Mouse (Mus musculus) heart, adult 2 months (tissue): ENCODE measurements around the gene Gm6657. TPM values are rescaled to one million over a fixed set of nuclear protein-coding genes. Genes with fewer than 3 reads are reported as not detected.

Experiments
- DNase-seq, 2 experiments: peaks; one replicate each; pipeline ENCODE4 v3.0.0; 2021
- H3K27ac ChIP-seq: fragments of 200-600 bp; 2 replicates; pipeline ENCODE4 v1.8.1; 2022
- H3K27me3 ChIP-seq: fragments of 200-500 bp; 2 replicates; pipeline ENCODE4 v1.6.1; 2012; ENCODE audit warnings: mild to moderate bottlenecking, low read length, inconsistent platforms, mixed read lengths; ENCODE audit not compliant: control insufficient read depth, insufficient read depth
- H3K36me3 ChIP-seq: fragments of 200-500 bp; 2 replicates; pipeline ENCODE4 v1.6.1; 2012; ENCODE audit warnings: low read length, inconsistent platforms; ENCODE audit not compliant: control insufficient read depth, insufficient read depth
- H3K4me1 ChIP-seq: fragments of 200-500 bp; 2 replicates; pipeline ENCODE4 v1.6.1; 2011; ENCODE audit warnings: low read length; ENCODE audit not compliant: control insufficient read depth, insufficient read depth
- H3K4me3 ChIP-seq: fragments of 200-600 bp; 2 replicates; pipeline ENCODE4 v1.8.1; 2022
- H3K79me2 ChIP-seq: fragments of 200-500 bp; replicated peaks from 2 replicates; pipeline ENCODE4 v1.6.1; 2012; ENCODE audit warnings: mild to moderate bottlenecking, inconsistent platforms, low read length, moderate library complexity, mixed read lengths; ENCODE audit not compliant: control insufficient read depth, insufficient read depth
- H3K9ac ChIP-seq: fragments of 200-500 bp; 2 replicates; pipeline ENCODE4 v1.6.1; 2012; ENCODE audit warnings: low read depth, mild to moderate bottlenecking, control low read depth, inconsistent platforms, low read length, mixed read lengths
- CTCF ChIP-seq: fragments of 200-600 bp; IDR thresholded peaks from 2 replicates; pipeline ENCODE4 v1.8.1; 2022; ENCODE audit warnings: antibody characterized with exemption, mild to moderate bottlenecking, moderate library complexity
- EP300 ChIP-seq: fragments of 200-500 bp; IDR thresholded peaks from 2 replicates; pipeline ENCODE4 v1.6.1; 2011; ENCODE audit warnings: low read depth, low read length, control low read depth; ENCODE audit not compliant: insufficient read depth
- POLR2A ChIP-seq: fragments of 200-500 bp; IDR thresholded peaks from 2 replicates; pipeline ENCODE4 v1.6.1; 2011; ENCODE audit warnings: mild to moderate bottlenecking, low read depth, low read length, control low read depth; ENCODE audit not compliant: insufficient read depth
- WGBS: fragments of 180-500 bp; shearing (Covaris S2); methylation state at CpG from one replicate; pipeline ENCODE4 v1.1.7; 2018; 5-methylcytosine and 5-hydroxymethylcytosine counted together
- intact Hi-C: fragments of 180-260 bp; cut with DNase I; formaldehyde crosslinking; loops from one replicate; pipeline ENCODE4 v1.15.1; 2025
- long read RNA-seq: library from polyadenylated mRNA; stranded (forward); transcript quantifications from one replicate; pipeline ENCODE4 v2.0.0, GENCODE M21; 2021
- polyA plus RNA-seq: library from polyadenylated mRNA; depleted of rRNA; stranded (reverse); fragments of >200 nt; gene quantifications from 2 replicates; pipeline ENCODE4 v1.2.3, GENCODE M21; 2012; rRNA removed
- total RNA-seq, 2 experiments: library from RNA; stranded (reverse); gene quantifications; 2 replicates each; pipeline ENCODE4 v1.2.3; 2021

Gene Gm6657
- not detected for total RNA-seq
- polyA plus RNA-seq, result not detected in 2 replicates
- long read RNA-seq, result 0 reads

- Histone ChIP-seq H3K4me1 (no peaks in the 10 kb centered on the region), H3K9ac (no peak within 1 kb of the TSS), H3K79me2 (no peaks in the 10 kb centered on the region), H3K4me3 (no peak within 1 kb of the TSS), H3K27me3 (no peaks in the 10 kb centered on the region), H3K27ac (no peak within 1 kb of the TSS), H3K36me3 (no peaks in the 10 kb centered on the region)
- TF ChIP-seq EP300 (no peak), POLR2A (no peak), CTCF (no peak)
- intact Hi-C loops, result no loop called here
- no peak for DNase-seq
These were observed at the start of gene Gm6657 for GRCm38 (mm10) chr12:78193942-78194341. Gene Gm6657, plus strand, starts transcription at chr12:78194242.

DNA sequence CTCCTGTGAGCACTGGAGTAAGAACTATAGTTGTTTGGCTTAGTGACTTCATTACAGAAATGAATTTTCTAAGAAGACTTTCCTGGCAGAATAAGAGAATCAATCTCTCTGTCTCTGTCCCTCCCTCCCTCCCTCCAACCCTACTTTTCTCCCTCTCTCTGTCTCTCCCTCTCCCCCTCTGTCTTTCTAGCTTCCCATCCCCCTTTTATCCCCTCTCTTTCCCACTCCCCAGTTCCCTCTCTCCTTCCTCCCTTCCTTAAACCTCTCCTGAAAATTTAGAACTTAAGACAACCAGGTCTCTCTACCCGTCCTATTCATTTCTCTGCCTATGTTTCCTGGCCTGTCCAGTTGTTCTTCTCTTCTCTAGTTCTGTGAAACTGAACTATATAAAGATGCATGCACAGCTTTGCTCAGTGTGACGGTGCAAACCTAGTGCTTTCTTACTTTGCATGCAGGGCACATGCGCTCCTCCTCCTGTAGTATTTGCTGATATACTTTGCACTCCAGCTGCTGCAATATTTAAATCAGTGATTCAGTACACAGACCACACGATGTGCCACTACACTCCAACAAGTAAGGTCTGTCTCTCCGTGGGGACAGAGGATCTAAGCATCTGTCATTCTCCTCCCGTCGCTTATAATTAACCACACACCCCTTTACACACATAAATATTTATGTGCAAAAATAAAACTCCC, 40.6 kb upstream of the Gm6657 start:
- Histone ChIP-seq H3K79me2 (no peaks in the 10 kb centered on the region), H3K4me3 (no peak overlapping the region), H3K27ac (no peak overlapping the region), H3K36me3 (no peaks in the 10 kb centered on the region), H3K4me1 (no peaks in the 10 kb centered on the region), H3K27me3 (no peaks in the 10 kb centered on the region), H3K9ac (no peak overlapping the region)
- no peak for DNase-seq
- intact Hi-C loops, result no loop called here
- 60% methylated on average over 7 of the region's 7 CpGs for WGBS
- TF ChIP-seq CTCF (no peak), EP300 (no peak), POLR2A (no peak)

DNA sequence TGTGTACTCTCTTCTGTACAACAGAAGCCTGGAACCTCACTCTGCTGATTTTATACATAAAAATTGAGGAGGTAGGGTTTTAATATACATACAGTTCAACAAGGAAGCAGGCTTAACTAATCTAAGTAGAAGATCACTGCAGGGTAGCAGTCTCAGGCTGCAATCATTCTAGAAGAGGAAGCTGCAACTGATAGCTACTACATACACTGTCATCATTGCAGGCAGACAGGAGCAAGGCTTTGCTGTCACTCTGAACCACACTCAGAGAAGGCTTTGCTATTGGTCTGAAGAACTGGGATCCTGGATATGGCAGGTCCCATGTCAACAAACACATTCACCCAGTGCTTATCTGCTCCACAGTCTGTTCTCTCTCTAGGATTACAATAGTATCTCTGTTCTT, 23.9 kb upstream of the Gm6657 start:
- Histone ChIP-seq H3K27ac (no peak overlapping the region), H3K4me3 (no peak overlapping the region), H3K9ac (no peak overlapping the region), H3K36me3 (no peaks in the 10 kb centered on the region), H3K79me2 (no peaks in the 10 kb centered on the region), H3K4me1 (no peaks in the 10 kb centered on the region), H3K27me3 (no peaks in the 10 kb centered on the region)
- intact Hi-C loops, result no loop called here
- DNase-seq, result no peak
- TF ChIP-seq CTCF, result no peak
- TF ChIP-seq EP300, result no peak
- no peak for TF ChIP-seq POLR2A

DNA sequence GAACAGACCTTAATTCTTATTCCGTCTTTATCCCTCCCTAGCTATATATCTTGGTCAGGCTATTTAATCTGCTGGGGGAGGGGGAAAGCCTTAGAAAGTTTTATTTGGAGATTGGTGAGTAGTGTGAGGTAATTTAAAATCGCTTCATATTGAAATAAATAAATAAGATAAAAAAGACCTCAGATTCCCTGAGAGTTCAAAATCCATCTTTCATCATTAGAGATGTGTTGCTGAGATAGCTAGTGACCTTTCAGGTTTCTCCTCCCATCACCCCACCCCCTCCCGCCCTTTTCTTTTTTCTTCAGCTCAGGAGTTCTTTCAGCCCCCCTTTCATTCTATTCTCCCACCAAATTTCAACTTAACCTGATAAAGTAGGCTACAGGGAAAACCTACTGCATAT, 20.1 kb upstream of the Gm6657 start:
- WGBS, result 80% methylated on average over 3 of the region's 3 CpGs
- no peaks in the 10 kb centered on the region for H3K4me1 ChIP-seq
- intact Hi-C loops, result no loop called here
- no peaks in the 10 kb centered on the region for H3K36me3 ChIP-seq
- no peak for DNase-seq
- H3K27me3 ChIP-seq, result no peaks in the 10 kb centered on the region
- H3K79me2 ChIP-seq, result no peaks in the 10 kb centered on the region
- no peak overlapping the region for H3K27ac ChIP-seq
- H3K9ac ChIP-seq, result no peak overlapping the region
- TF ChIP-seq CTCF (no peak), EP300 (no peak)
- H3K4me3 ChIP-seq, result no peak overlapping the region

GRCm38 (mm10) chr12:78174671-78175070, 19.4 kb upstream of the Gm6657 start:
- intact Hi-C loops, result no loop called here
- no peak overlapping the region for H3K27ac ChIP-seq
- H3K36me3 ChIP-seq, result no peaks in the 10 kb centered on the region
- H3K9ac ChIP-seq, result no peak overlapping the region
- no peak overlapping the region for H3K4me3 ChIP-seq
- H3K79me2 ChIP-seq, result no peaks in the 10 kb centered on the region
- H3K4me1 ChIP-seq, result no peaks in the 10 kb centered on the region
- DNase-seq, result no peak
- WGBS, result 84% methylated on average over 4 of the region's 4 CpGs
- no peaks in the 10 kb centered on the region for H3K27me3 ChIP-seq
- no peak for TF ChIP-seq EP300
- no peak for TF ChIP-seq CTCF
- TF ChIP-seq POLR2A, result no peak

GRCm38 (mm10) chr12:78181452-78181851, 12.6 kb upstream of the Gm6657 start:
- Histone ChIP-seq H3K9ac (no peak overlapping the region), H3K36me3 (no peaks in the 10 kb centered on the region), H3K4me1 (no peaks in the 10 kb centered on the region), H3K27me3 (no peaks in the 10 kb centered on the region), H3K4me3 (no peak overlapping the region), H3K79me2 (no peaks in the 10 kb centered on the region), H3K27ac (no peak overlapping the region)
- 67% methylated on average over 2 of the region's 2 CpGs for WGBS
- TF ChIP-seq CTCF, result no peak
- TF ChIP-seq EP300, result no peak
- no peak for TF ChIP-seq POLR2A
- intact Hi-C loops, result no loop called here
- no peak for DNase-seq
